Mouse (Mus musculus) lung, postnatal 0 days (tissue): ENCODE results near the gene Dop1b.

Experiments
- CTCF ChIP-seq: IDR thresholded peaks from 2 replicates; pipeline ENCODE4 v1.5.1; 2016; ENCODE audit warnings: antibody characterized with exemption, mild to moderate bottlenecking
- EP300 ChIP-seq: IDR thresholded peaks from 2 replicates; pipeline ENCODE4 v1.6.1; 2016; ENCODE audit warnings: antibody characterized with exemption, mild to moderate bottlenecking, control low read depth

DNA sequence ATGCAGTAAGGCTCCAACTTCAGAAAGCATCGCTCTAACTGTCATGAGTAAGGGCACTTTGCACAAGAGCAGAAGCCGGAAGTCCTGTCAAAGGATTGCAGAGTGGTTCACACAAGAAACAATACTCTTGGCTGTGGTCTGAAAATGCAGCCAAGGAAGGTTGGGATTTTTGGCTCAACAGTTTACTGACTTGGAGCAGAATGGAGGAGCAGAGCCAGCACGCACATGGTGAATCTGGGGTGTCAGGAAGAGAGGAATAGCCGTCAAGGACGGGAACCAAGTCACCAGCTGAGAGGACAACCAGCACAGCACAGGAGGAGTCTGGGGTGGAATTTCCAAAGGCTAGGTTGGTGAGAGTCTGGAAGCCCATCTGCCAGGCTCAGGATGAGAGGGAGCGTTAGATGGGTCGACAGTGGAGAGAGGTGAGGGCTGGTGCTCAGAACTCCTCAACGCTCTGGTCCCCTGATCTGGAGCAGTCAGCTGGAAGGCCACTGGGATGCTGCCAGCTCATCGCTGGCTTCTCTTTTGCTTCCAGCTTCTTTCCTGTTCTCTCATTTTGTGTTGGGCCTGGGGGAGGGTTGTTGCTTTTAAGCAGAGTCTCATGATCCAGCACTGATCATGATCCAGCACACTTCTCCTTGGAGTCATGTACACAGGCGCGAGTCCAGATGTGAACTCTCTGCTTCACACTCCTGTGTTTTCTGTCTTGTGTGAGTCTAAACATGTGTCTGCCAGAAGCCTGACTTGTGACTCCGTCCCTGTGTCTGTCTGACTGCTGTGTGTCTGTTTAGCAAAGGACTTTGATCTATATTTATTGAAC lies 85.5 kb downstream of the Dop1b start:
- TF ChIP-seq CTCF: no peak
- TF ChIP-seq EP300: no peak
